Mouse (Mus musculus): ENCODE measurements at regions not wholly inside any gene's neighbourhood (a gene's known extent, or its start where the extent isn't known, plus 50 kb on each side); places are given as distances from the start of the nearest gene placed in this dataset.

GRCm38 (mm10) chr9:61226596-61227384, 145.4 kb upstream of the Tle3 start:
- TF ChIP-seq KAT2A (IDR thresholded peaks at IDR 0.05; ENCODE audit: insufficient replicate concordance, low read length) (no peak), EP300 (IDR thresholded peaks at IDR 0.05; ENCODE audit: low read length) (no peak)
